Mouse (Mus musculus): Measurements from ENCODE around the gene Prss43. TPM values are rescaled to one million over a fixed set of nuclear protein-coding genes. Genes with fewer than 3 reads are reported as not detected.
"Not testable (repeated sequence)": the region's sequence is repeated elsewhere in the genome, so short reads cannot be mapped to it uniquely, and the experiment has no call there.

Prss43 gene
- polyA plus RNA-seq, 1 experiment from 2014 or later = not detected

GRCm38 (mm10) chr9:110790462-110790861 lies 36.0 kb upstream of the Prss43 start:
- no peak overlapping the region for H3K4me3 ChIP-seq (ENCODE audit: low read depth, low read length)
- H3K4me1 ChIP-seq (ENCODE audit: control insufficient read depth, insufficient read depth, low read length) = no peaks in the 10 kb centered on the region
- H3K27ac ChIP-seq (ENCODE audit: low read length) = no peak overlapping the region
- 72% methylated on average over 4 of the region's 4 CpGs for WGBS
- H3K36me3 ChIP-seq (ENCODE audit: control insufficient read depth, insufficient read depth, low read length) = no peaks in the 10 kb centered on the region
- ATAC-seq (ENCODE audit: insufficient number of reproducible peaks, insufficient read depth, low FRiP score, low read depth) = no peak
- no peak overlapping the region for H3K4me2 ChIP-seq (replicated peaks; ENCODE audit: low read depth, low read length)
- H3K9me3 ChIP-seq (ENCODE audit: control insufficient read depth, low read depth, low read length) = no peaks in the 10 kb centered on the region
- H3K27me3 ChIP-seq (ENCODE audit: control insufficient read depth, insufficient read depth, low read length) = no peaks in the 10 kb centered on the region
- no peak overlapping the region for H3K9ac ChIP-seq (replicated peaks; ENCODE audit: low read depth, low read length)

GRCm38 (mm10) chr9:110797013-110797412 lies 29.5 kb upstream of the Prss43 start:
- Histone ChIP-seq H3K27ac (ENCODE audit: low read length) (no peak overlapping the region), H3K27me3 (ENCODE audit: control insufficient read depth, insufficient read depth, low read length) (no peaks in the 10 kb centered on the region), H3K4me1 (ENCODE audit: control insufficient read depth, insufficient read depth, low read length) (no peaks in the 10 kb centered on the region), H3K36me3 (ENCODE audit: control insufficient read depth, insufficient read depth, low read length) (no peaks in the 10 kb centered on the region), H3K4me3 (ENCODE audit: low read depth, low read length) (no peak overlapping the region), H3K9ac (replicated peaks; ENCODE audit: low read depth, low read length) (no peak overlapping the region), H3K9me3 (ENCODE audit: control insufficient read depth, low read depth, low read length) (no peaks in the 10 kb centered on the region), H3K4me2 (replicated peaks; ENCODE audit: low read depth, low read length) (no peak overlapping the region)
- ATAC-seq (ENCODE audit: insufficient number of reproducible peaks, insufficient read depth, low FRiP score, low read depth) = no peak
- 83% methylated on average over 10 of the region's 10 CpGs for WGBS

- Histone ChIP-seq H3K4me1 (ENCODE audit: control insufficient read depth, insufficient read depth, low read length) (no peaks in the 10 kb centered on the region), H3K4me3 (ENCODE audit: low read depth, low read length) (no peak within 1 kb of the TSS), H3K9ac (replicated peaks; ENCODE audit: low read depth, low read length) (no peak within 1 kb of the TSS), H3K27me3 (ENCODE audit: control insufficient read depth, insufficient read depth, low read length) (no peaks in the 10 kb centered on the region), H3K36me3 (ENCODE audit: control insufficient read depth, insufficient read depth, low read length) (no peaks in the 10 kb centered on the region), H3K27ac (ENCODE audit: low read length) (no peak within 1 kb of the TSS), H3K4me2 (replicated peaks; ENCODE audit: low read depth, low read length) (no peak within 1 kb of the TSS), H3K9me3 (ENCODE audit: control insufficient read depth, low read depth, low read length) (no peaks in the 10 kb centered on the region)
- WGBS = 93% methylated on average over 14 of the region's 14 CpGs
- no peak for ATAC-seq (ENCODE audit: insufficient number of reproducible peaks, insufficient read depth, low FRiP score, low read depth)
These were observed 28.6 kb upstream of the Prss43 start, which contains the start of gene Prss42 for GRCm38 (mm10) chr9:110797866-110798265. TSS of gene Prss42 (plus strand) at chr9:110798166.

- Histone ChIP-seq H3K9me3 (ENCODE audit: control insufficient read depth, low read depth, low read length) (no peaks in the 10 kb centered on the region), H3K36me3 (ENCODE audit: control insufficient read depth, insufficient read depth, low read length) (no peaks in the 10 kb centered on the region), H3K4me3 (ENCODE audit: low read depth, low read length) (no peak overlapping the region), H3K4me1 (ENCODE audit: control insufficient read depth, insufficient read depth, low read length) (no peaks in the 10 kb centered on the region), H3K4me2 (replicated peaks; ENCODE audit: low read depth, low read length) (no peak overlapping the region), H3K9ac (replicated peaks; ENCODE audit: low read depth, low read length) (no peak overlapping the region), H3K27ac (ENCODE audit: low read length) (no peak overlapping the region), H3K27me3 (ENCODE audit: control insufficient read depth, insufficient read depth, low read length) (no peaks in the 10 kb centered on the region)
- no peak for ATAC-seq (ENCODE audit: insufficient number of reproducible peaks, insufficient read depth, low FRiP score, low read depth)
- WGBS = 87% methylated on average over 8 of the region's 8 CpGs
These were observed 25.5 kb upstream of the Prss43 start for GRCm38 (mm10) chr9:110800834-110801479.

GRCm38 (mm10) chr9:110803294-110803693 lies 23.2 kb upstream of the Prss43 start:
- no peaks in the 10 kb centered on the region for H3K4me1 ChIP-seq (ENCODE audit: control insufficient read depth, insufficient read depth, low read length)
- H3K4me3 ChIP-seq (ENCODE audit: low read depth, low read length) = no peak overlapping the region
- no peak overlapping the region for H3K27ac ChIP-seq (ENCODE audit: low read length)
- no peaks in the 10 kb centered on the region for H3K27me3 ChIP-seq (ENCODE audit: control insufficient read depth, insufficient read depth, low read length)
- no peak overlapping the region for H3K4me2 ChIP-seq (replicated peaks; ENCODE audit: low read depth, low read length)
- H3K9ac ChIP-seq (replicated peaks; ENCODE audit: low read depth, low read length) = no peak overlapping the region
- no peaks in the 10 kb centered on the region for H3K9me3 ChIP-seq (ENCODE audit: control insufficient read depth, low read depth, low read length)
- no peaks in the 10 kb centered on the region for H3K36me3 ChIP-seq (ENCODE audit: control insufficient read depth, insufficient read depth, low read length)
- WGBS = 60% methylated on average over 4 of the region's 4 CpGs
- ATAC-seq (ENCODE audit: insufficient number of reproducible peaks, insufficient read depth, low FRiP score, low read depth) = no peak

GRCm38 (mm10) chr9:110810051-110810450 lies 16.4 kb upstream of the Prss43 start:
- Histone ChIP-seq H3K36me3 (ENCODE audit: control insufficient read depth, insufficient read depth, low read length) (no peaks in the 10 kb centered on the region), H3K4me1 (ENCODE audit: control insufficient read depth, insufficient read depth, low read length) (no peaks in the 10 kb centered on the region), H3K9ac (replicated peaks; ENCODE audit: low read depth, low read length) (no peak overlapping the region), H3K4me3 (ENCODE audit: low read depth, low read length) (no peak overlapping the region), H3K9me3 (ENCODE audit: control insufficient read depth, low read depth, low read length) (no peaks in the 10 kb centered on the region), H3K27me3 (ENCODE audit: control insufficient read depth, insufficient read depth, low read length) (no peaks in the 10 kb centered on the region), H3K27ac (ENCODE audit: low read length) (no peak overlapping the region), H3K4me2 (replicated peaks; ENCODE audit: low read depth, low read length) (no peak overlapping the region)
- ATAC-seq (ENCODE audit: insufficient number of reproducible peaks, insufficient read depth, low FRiP score, low read depth) = no peak
- WGBS = 81% methylated on average over 4 of the region's 4 CpGs

GRCm38 (mm10) chr9:110813789-110814188 lies 12.7 kb upstream of the Prss43 start, which contains the start of gene Prss44:
TSS of gene Prss44 (plus strand) at chr9:110813994.
- no peak within 1 kb of the TSS for H3K4me3 ChIP-seq (ENCODE audit: low read depth, low read length)
- no peaks in the 10 kb centered on the region for H3K4me1 ChIP-seq (ENCODE audit: control insufficient read depth, insufficient read depth, low read length)
- H3K27me3 ChIP-seq (ENCODE audit: control insufficient read depth, insufficient read depth, low read length) = no peaks in the 10 kb centered on the region
- 59% methylated on average over 18 of the region's 18 CpGs for WGBS
- H3K36me3 ChIP-seq (ENCODE audit: control insufficient read depth, insufficient read depth, low read length) = no peaks in the 10 kb centered on the region
- no peak for ATAC-seq (ENCODE audit: insufficient number of reproducible peaks, insufficient read depth, low FRiP score, low read depth)
- H3K4me2 ChIP-seq (replicated peaks; ENCODE audit: low read depth, low read length) = no peak within 1 kb of the TSS
- H3K9ac ChIP-seq (replicated peaks; ENCODE audit: low read depth, low read length) = no peak within 1 kb of the TSS
- H3K27ac ChIP-seq (ENCODE audit: low read length) = no peak within 1 kb of the TSS
- H3K9me3 ChIP-seq (ENCODE audit: control insufficient read depth, low read depth, low read length) = no peaks in the 10 kb centered on the region

GRCm38 (mm10) chr9:110820546-110820945 lies 5.9 kb upstream of the Prss43 start:
- not testable (repeated sequence) for H3K4me2 ChIP-seq (replicated peaks; ENCODE audit: low read depth, low read length); H3K27ac ChIP-seq (ENCODE audit: low read length); ATAC-seq (ENCODE audit: insufficient number of reproducible peaks, insufficient read depth, low FRiP score, low read depth); H3K4me1 ChIP-seq (ENCODE audit: control insufficient read depth, insufficient read depth, low read length); H3K4me3 ChIP-seq (ENCODE audit: low read depth, low read length); H3K9ac ChIP-seq (replicated peaks; ENCODE audit: low read depth, low read length); H3K27me3 ChIP-seq (ENCODE audit: control insufficient read depth, insufficient read depth, low read length); H3K9me3 ChIP-seq (ENCODE audit: control insufficient read depth, low read depth, low read length); H3K36me3 ChIP-seq (ENCODE audit: control insufficient read depth, insufficient read depth, low read length)

GRCm38 (mm10) chr9:110821436-110821835 lies 5.1 kb upstream of the Prss43 start:
- WGBS = 78% methylated on average over 7 of the region's 7 CpGs
- Histone ChIP-seq H3K9ac (replicated peaks; ENCODE audit: low read depth, low read length) (no peak overlapping the region), H3K4me2 (replicated peaks; ENCODE audit: low read depth, low read length) (no peak overlapping the region), H3K9me3 (ENCODE audit: control insufficient read depth, low read depth, low read length) (no peaks in the 10 kb centered on the region), H3K4me3 (ENCODE audit: low read depth, low read length) (no peak overlapping the region), H3K27me3 (ENCODE audit: control insufficient read depth, insufficient read depth, low read length) (no peaks in the 10 kb centered on the region), H3K4me1 (ENCODE audit: control insufficient read depth, insufficient read depth, low read length) (no peaks in the 10 kb centered on the region), H3K36me3 (ENCODE audit: control insufficient read depth, insufficient read depth, low read length) (no peaks in the 10 kb centered on the region), H3K27ac (ENCODE audit: low read length) (no peak overlapping the region)
- ATAC-seq (ENCODE audit: insufficient number of reproducible peaks, insufficient read depth, low FRiP score, low read depth) = no peak
